Mouse (Mus musculus) CD4-positive, CD25-positive, alpha-beta regulatory T cell, adult 2 months (primary cell): ENCODE data around the gene Ciz1.

ENCODE experiments used
- DNase-seq: peaks from one replicate; pipeline ENCODE4 v3.0.0-alpha.2; 2012; ENCODE audit warnings: low read depth, low spot score

Gene Ciz1

GRCm38 (mm10) chr2:32319586-32320580 is 32.2 kb upstream of the Ciz1 start:
- no peak for DNase-seq

- DNase-seq: no peak
Measured at GRCm38 (mm10) chr2:32320721-32321120, 31.4 kb upstream of the Ciz1 start.

GRCm38 (mm10) chr2:32321591-32322298 is 30.4 kb upstream of the Ciz1 start:
- DNase-seq: no peak

- no peak for DNase-seq
Measured at GRCm38 (mm10) chr2:32322754-32323741, 29.1 kb upstream of the Ciz1 start.

GRCm38 (mm10) chr2:32324322-32324721 is 27.8 kb upstream of the Ciz1 start:
- DNase-seq: no peak

GRCm38 (mm10) chr2:32325342-32325741 is 26.8 kb upstream of the Ciz1 start:
- no peak for DNase-seq

GRCm38 (mm10) chr2:32327200-32327599 is 24.9 kb upstream of the Ciz1 start:
- no peak for DNase-seq

GRCm38 (mm10) chr2:32328911-32329460 is 23.1 kb upstream of the Ciz1 start:
- DNase-seq: no peak

GRCm38 (mm10) chr2:32329531-32329930 is 22.6 kb upstream of the Ciz1 start:
- DNase-seq: no peak

- DNase-seq: no peak
Measured at GRCm38 (mm10) chr2:32332159-32332558, 20.0 kb upstream of the Ciz1 start.

GRCm38 (mm10) chr2:32335888-32336287 is 16.2 kb upstream of the Ciz1 start:
- DNase-seq: no peak

GRCm38 (mm10) chr2:32339912-32340642 is 12.1 kb upstream of the Ciz1 start:
- no peak for DNase-seq

- no peak for DNase-seq
Measured at GRCm38 (mm10) chr2:32340836-32341633, 11.1 kb upstream of the Ciz1 start.

GRCm38 (mm10) chr2:32341634-32341939 is 10.5 kb upstream of the Ciz1 start:
- no peak for DNase-seq

GRCm38 (mm10) chr2:32342039-32342438 is 10.1 kb upstream of the Ciz1 start:
- no peak for DNase-seq

GRCm38 (mm10) chr2:32342539-32343350 is 9.4 kb upstream of the Ciz1 start:
- no peak for DNase-seq

- no peak for DNase-seq
Measured at GRCm38 (mm10) chr2:32343351-32343671, 8.8 kb upstream of the Ciz1 start.

- DNase-seq: no peak
Measured at GRCm38 (mm10) chr2:32344056-32344455, 8.1 kb upstream of the Ciz1 start.
